Mouse (Mus musculus): ENCODE data around the gene Xirp1.

GRCm38 (mm10) chr9:120029880-120030279 lies 6.5 kb upstream of the Xirp1 start:
- TF ChIP-seq CTCF (IDR thresholded peaks at IDR 0.05; ENCODE audit: low read depth, low read length) (no peak), GATA2 (IDR thresholded peaks at IDR 0.05; ENCODE audit: borderline replicate concordance, low read depth, low read length) (no peak)
